In genomic region chr17:30183561-30183960, GRCm38 (mm10) we compare ENCODE assay signal across 24 mouse cellular contexts.
DNase-seq lines count a peak whose midpoint lies in the region; ATAC-seq and TF ChIP-seq lines count a peak whose summit lies in the region.
"Had no signal": no experiment of that assay in that cellular context is flagged by ENCODE, and none has a peak within 500 bp of the region (broad histone marks: within the 10 kb centered on the region; RNA-seq: fewer than 3 reads in every experiment).

No protein-coding gene starts in this region.

- H3K4me2 ChIP-seq in forebrain, embryonic 11.5 days (ENCODE audit: low read depth, low read length, severe bottlenecking), result no peak overlapping the region
- H3K4me2 ChIP-seq in forebrain, postnatal 0 days (ENCODE audit: low read depth), result no peak overlapping the region
- no peak overlapping the region for H3K4me2 ChIP-seq in midbrain, embryonic 14.5 days (ENCODE audit: low read length)
- H3K4me2 ChIP-seq in midbrain, embryonic 16.5 days (ENCODE audit: low read length), result no peak overlapping the region
- H3K4me2 ChIP-seq: hindbrain, embryonic 12.5 days; midbrain, embryonic 15.5 days; neural tube, embryonic 15.5 days had no signal

- H3K4me3 ChIP-seq in forebrain, embryonic 11.5 days (ENCODE audit: low read depth, low read length), result no peak overlapping the region
- H3K4me3 ChIP-seq in forebrain, postnatal 0 days (ENCODE audit: low read depth, low read length), result no peak overlapping the region
- H3K4me3 ChIP-seq in midbrain, embryonic 14.5 days (replicated peaks; ENCODE audit: low read depth, low read length), result no peak overlapping the region
- H3K4me3 ChIP-seq in midbrain, embryonic 16.5 days (ENCODE audit: low read depth, low read length), result no peak overlapping the region
- H3K4me3 ChIP-seq: heart, adult 2 months; hindbrain, embryonic 12.5 days; megakaryocyte, embryonic 14.5 days; midbrain, embryonic 15.5 days; neural tube, embryonic 15.5 days had no signal

- no peaks in the 10 kb centered on the region for H3K36me3 ChIP-seq in forebrain, embryonic 11.5 days (ENCODE audit: control insufficient read depth, insufficient read depth, low read length)
- no peaks in the 10 kb centered on the region for H3K36me3 ChIP-seq in forebrain, postnatal 0 days (ENCODE audit: insufficient read depth)
- no peaks in the 10 kb centered on the region for H3K36me3 ChIP-seq in midbrain, embryonic 14.5 days (ENCODE audit: control insufficient read depth, insufficient read depth, low read length)
- no peaks in the 10 kb centered on the region for H3K36me3 ChIP-seq in midbrain, embryonic 16.5 days (ENCODE audit: control insufficient read depth, insufficient read depth, low read length)
- H3K36me3 ChIP-seq: hindbrain, embryonic 12.5 days; midbrain, embryonic 15.5 days; neural tube, embryonic 15.5 days had no signal

- peaks cover 15% of the 10 kb centered on the region for H3K4me1 ChIP-seq in forebrain, embryonic 11.5 days (replicated peaks; ENCODE audit: control insufficient read depth, insufficient read depth, low read length)
- peaks cover 14% of the 10 kb centered on the region for H3K4me1 ChIP-seq in forebrain, postnatal 0 days (ENCODE audit: insufficient read depth)
- H3K4me1 ChIP-seq in midbrain, embryonic 14.5 days (ENCODE audit: control insufficient read depth, insufficient read depth, low read length), result peaks cover 17% of the 10 kb centered on the region
- H3K4me1 ChIP-seq in midbrain, embryonic 16.5 days (ENCODE audit: control insufficient read depth, insufficient read depth, low read length), result peaks cover 20% of the 10 kb centered on the region

- no peak for TF ChIP-seq CTCF in forebrain, postnatal 0 days (IDR thresholded peaks at IDR 0.05; ENCODE audit: low read depth)

- no peaks in the 10 kb centered on the region for H3K27me3 ChIP-seq in forebrain, embryonic 11.5 days (ENCODE audit: control insufficient read depth, insufficient read depth, low read length)
- no peaks in the 10 kb centered on the region for H3K27me3 ChIP-seq in forebrain, postnatal 0 days (ENCODE audit: insufficient read depth, low read length)
- H3K27me3 ChIP-seq in midbrain, embryonic 14.5 days (ENCODE audit: control insufficient read depth, insufficient read depth, low read length), result no peaks in the 10 kb centered on the region
- no peaks in the 10 kb centered on the region for H3K27me3 ChIP-seq in midbrain, embryonic 16.5 days (ENCODE audit: control insufficient read depth, insufficient read depth, low read depth, low read length)
- H3K27me3 ChIP-seq: hindbrain, embryonic 12.5 days; megakaryocyte, embryonic 14.5 days; midbrain, embryonic 15.5 days; neural tube, embryonic 15.5 days; Patski had no signal

- ATAC-seq in forebrain, embryonic 11.5 days (replicated peaks; ENCODE audit: low FRiP score), result no peak
- no peak for ATAC-seq in forebrain, postnatal 0 days
- ATAC-seq in midbrain, embryonic 14.5 days (ENCODE audit: low FRiP score, low TSS enrichment), result no peak
- ATAC-seq in midbrain, embryonic 16.5 days, result no peak
- ATAC-seq: CD4-positive, CD25-positive, alpha-beta regulatory T cell, adult 4 months; lung, postnatal 0 days; midbrain, embryonic 15.5 days; Patski had no signal

- peak; percentile 32 for DNase-seq in forebrain, embryonic 11.5 days (ENCODE audit: low spot score)
- no peak for DNase-seq in forebrain, postnatal 0 days
- no peak for DNase-seq in midbrain, embryonic 14.5 days
- DNase-seq in cerebellum, adult 9-11 months, result peak; percentile 77
- no peak for DNase-seq in yolk sac, embryonic 10.5 days (ENCODE audit: low spot score)
- no peak for DNase-seq in lung, postnatal 36 days
- DNase-seq in c-Kit-positive CD71-positive TER-119-positive erythroid progenitor cells, embryonic 14.5 days (ENCODE audit: low spot score), result no peak
- DNase-seq: adrenal gland, postnatal 25 days; gastrocnemius, postnatal 10 days; heart, adult 2 months; heart, postnatal 10 days; kidney, adult 18-20 months; kidney, postnatal 10 days; left cerebral cortex, postnatal 4 days; liver; right cerebral cortex, postnatal 14 days had no signal

- H3K9me3 ChIP-seq in forebrain, embryonic 11.5 days (ENCODE audit: control insufficient read depth, low read length), result no peaks in the 10 kb centered on the region
- H3K9me3 ChIP-seq in forebrain, postnatal 0 days (ENCODE audit: low read length), result no peaks in the 10 kb centered on the region
- no peaks in the 10 kb centered on the region for H3K9me3 ChIP-seq in midbrain, embryonic 14.5 days (ENCODE audit: control insufficient read depth, low read length)
- no peaks in the 10 kb centered on the region for H3K9me3 ChIP-seq in midbrain, embryonic 16.5 days (replicated peaks; ENCODE audit: control insufficient read depth, low read length, poor library complexity, severe bottlenecking)
- H3K9me3 ChIP-seq: hindbrain, embryonic 12.5 days; megakaryocyte, embryonic 14.5 days; midbrain, embryonic 15.5 days; neural tube, embryonic 15.5 days had no signal

- 97% methylated on average over 6 of the region's 6 CpGs for WGBS in forebrain, embryonic 11.5 days
- 58% methylated on average over 6 of the region's 6 CpGs for WGBS in forebrain, postnatal 0 days
- WGBS in midbrain, embryonic 14.5 days, result 93% methylated on average over 6 of the region's 6 CpGs
- WGBS in midbrain, embryonic 16.5 days, result 85% methylated on average over 6 of the region's 6 CpGs

- H3K27ac ChIP-seq in forebrain, embryonic 11.5 days (ENCODE audit: low read depth, low read length), result no peak overlapping the region
- no peak overlapping the region for H3K27ac ChIP-seq in forebrain, postnatal 0 days (ENCODE audit: low read depth, low read length)
- 0 out of 2 replicates have a peak overlapping the region, but pooled peaks have one; percentile 13 for H3K27ac ChIP-seq in midbrain, embryonic 14.5 days (replicated peaks; ENCODE audit: low read depth, low read length)
- H3K27ac ChIP-seq in midbrain, embryonic 16.5 days (ENCODE audit: low read length), result no peak overlapping the region
- H3K27ac ChIP-seq: heart, adult 2 months; hindbrain, embryonic 12.5 days; midbrain, embryonic 15.5 days; neural tube, embryonic 15.5 days had no signal

- H3K9ac ChIP-seq in forebrain, embryonic 11.5 days (ENCODE audit: low read length), result no peak overlapping the region
- H3K9ac ChIP-seq in forebrain, postnatal 0 days, result no peak overlapping the region
- no peak overlapping the region for H3K9ac ChIP-seq in midbrain, embryonic 14.5 days (replicated peaks; ENCODE audit: low read length)
- H3K9ac ChIP-seq in midbrain, embryonic 16.5 days (ENCODE audit: low read depth, low read length), result no peak overlapping the region
- H3K9ac ChIP-seq: hindbrain, embryonic 12.5 days; midbrain, embryonic 15.5 days; neural tube, embryonic 15.5 days had no signal

Comparison
In these comparisons a context has a peak if more than half of its experiments do, and no peak if none do; other contexts are left out.
1. DNase-seq: peak in forebrain, embryonic 11.5 days (single experiment) and cerebellum, adult 9-11 months (single experiment); none in forebrain, postnatal 0 days (single experiment), midbrain, embryonic 14.5 days (single experiment), yolk sac, embryonic 10.5 days (single experiment), lung, postnatal 36 days (single experiment) and c-Kit-positive CD71-positive TER-119-positive erythroid progenitor cells, embryonic 14.5 days (single experiment).